Mouse (Mus musculus) right cerebral cortex, postnatal 36 days (tissue): Measurements from ENCODE around the gene Sit1.

Source experiments
- DNase-seq, 2 experiments: peaks; one replicate each; pipeline ENCODE4 v3.0.0; 2022; ENCODE audit warnings: low spot score in 2 of 2, mixed read lengths in 1 of 2

Gene Sit1

DNA sequence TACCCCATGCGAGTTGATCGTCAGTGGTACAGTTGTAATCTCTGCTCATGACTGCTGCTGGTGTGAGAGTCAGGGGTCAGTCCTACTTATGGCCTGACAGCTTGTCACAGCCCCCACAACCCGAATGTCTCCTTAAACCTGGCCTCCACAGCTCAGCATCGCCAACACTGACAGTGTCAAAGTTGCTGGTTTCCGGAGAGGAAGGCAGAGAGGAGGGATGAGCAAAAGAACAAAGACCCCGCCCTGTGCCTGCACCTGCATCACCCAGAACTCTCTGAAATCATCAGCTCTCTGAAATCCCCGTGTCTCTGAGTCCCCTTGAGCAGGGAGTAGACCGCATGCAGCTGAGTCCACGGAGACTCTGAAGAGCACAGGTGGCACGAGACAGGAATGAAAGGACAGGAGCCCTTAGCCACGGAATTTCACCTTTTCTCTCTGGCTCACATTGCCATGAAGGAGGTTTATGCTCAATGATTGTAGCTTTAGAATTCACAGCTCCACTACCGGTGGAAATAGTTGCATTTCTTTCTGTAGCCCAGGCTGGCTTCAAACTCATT lies at the start of gene Sit1:
Gene Sit1 (minus strand): TSS at position 200 of the 557 bp plus-strand sequence.
- no peak for DNase-seq

DNA sequence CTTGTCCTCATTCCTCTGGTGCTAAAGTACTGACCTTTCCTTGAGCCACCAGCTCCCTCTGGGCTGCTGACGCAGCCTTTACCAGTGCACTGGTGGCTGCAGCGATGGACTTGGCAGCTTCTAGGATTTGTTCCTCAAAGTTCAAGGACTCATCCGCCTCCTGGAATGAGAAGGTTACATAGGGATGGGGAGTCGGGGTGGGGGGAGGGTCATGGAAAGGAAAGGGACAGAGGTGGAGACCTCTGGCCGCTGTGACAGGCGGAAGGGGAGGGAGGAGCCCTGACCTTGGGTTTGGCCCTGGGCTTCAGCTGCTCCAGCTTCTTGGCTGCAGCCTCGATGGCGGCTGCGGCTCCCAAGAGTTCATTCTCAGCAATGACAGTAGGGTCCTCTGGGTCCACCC lies 49.7 kb upstream of the Sit1 start:
- no peak for DNase-seq

DNA sequence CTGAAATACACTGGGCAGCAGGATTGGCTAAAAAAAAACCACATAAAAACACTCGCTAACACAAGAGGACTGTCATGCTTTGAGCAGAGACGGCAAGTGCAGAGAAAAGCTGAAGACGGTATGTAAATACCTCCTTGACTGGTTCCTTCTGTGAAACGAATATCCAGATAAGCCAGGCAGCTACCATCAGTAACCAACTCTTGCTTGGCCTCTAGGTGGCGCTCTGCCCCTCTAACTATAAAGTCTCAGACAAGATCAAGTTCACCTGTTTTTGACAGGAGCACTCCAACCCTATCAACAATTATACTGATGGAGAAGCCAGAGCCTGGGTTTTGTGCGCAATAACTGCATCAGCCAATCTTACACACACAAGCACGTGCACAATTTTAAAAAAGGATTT lies 47.0 kb upstream of the Sit1 start:
- DNase-seq = peak; percentile 56 to 64

DNA sequence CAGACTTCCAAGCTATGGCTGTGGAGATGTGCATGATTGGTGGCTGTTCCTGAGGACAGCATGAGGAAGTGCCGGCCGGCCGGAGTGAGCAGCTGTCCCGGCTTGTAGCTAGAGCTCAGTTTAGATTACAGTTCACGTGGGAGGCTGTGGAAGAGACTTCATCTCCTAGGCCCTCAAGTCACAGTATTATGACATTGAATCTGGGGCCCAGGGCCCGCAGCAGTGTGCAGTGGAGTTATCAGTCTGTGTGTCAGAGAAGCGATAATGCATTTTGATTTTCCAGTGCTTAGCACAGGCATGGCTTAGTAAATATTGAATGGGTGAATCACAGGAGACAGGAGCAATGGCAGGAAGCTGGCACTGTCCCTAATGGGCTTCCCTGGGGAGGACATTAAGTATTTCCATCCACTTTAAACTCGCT lies 46.6 kb upstream of the Sit1 start:
- DNase-seq = no peak

DNA sequence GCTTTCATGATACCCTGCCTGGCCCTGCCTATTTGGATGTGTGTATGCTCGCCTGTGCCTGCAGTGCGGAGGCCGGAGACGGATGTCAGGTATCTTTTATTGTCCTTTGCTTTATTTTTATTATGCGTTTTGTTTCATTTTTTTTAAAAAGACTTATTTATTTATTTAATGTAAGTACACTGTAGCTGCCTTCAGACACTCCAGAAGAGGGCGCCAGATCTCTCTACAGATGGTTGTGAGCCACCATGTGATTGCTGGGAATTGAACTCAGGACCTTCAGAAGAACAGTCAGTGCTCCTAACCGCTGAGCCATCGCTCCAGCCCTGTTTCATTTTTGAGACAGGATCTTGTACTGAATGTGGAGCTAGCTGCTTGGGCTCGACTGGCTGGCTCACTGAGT lies 45.0 kb upstream of the Sit1 start:
- DNase-seq = no peak

DNA sequence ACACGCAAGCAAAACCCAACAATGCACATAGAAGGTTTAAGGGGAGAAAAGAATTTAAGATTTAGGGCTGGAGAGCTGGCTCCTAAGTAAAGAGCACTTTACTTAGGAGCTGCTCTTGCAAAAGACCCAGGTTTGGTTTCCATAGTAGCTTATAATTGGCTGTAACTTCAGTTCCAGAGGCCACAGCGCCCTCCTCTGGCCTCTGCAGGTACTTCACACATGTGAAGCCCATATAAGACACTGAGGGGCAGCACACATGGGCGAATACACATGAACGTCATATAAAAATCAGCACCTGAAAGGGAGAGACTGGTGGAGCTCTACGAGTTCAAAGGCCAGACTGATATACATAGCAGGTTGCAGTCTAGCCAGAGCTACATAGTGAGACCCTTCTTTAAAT lies 44.3 kb upstream of the Sit1 start:
- no peak for DNase-seq

DNA sequence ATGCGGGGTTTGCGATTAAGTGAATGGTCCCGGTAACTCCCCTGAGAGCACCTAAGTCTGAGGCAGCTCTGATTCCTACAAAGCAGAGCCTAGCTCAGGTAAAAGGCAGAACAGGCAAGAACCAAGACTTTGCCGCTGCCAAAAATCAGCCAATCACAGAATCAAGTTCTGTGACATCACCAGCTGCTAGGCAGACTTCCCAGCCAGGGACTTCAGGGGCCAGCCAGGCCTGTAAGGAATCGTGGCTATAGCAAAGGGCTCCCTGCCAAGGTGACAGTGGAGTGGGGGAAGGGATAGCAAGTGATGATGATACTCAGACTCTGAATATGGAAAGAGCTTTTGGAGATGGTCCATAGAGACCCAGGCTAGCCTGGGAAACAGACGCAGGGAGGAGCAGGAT lies 36.4 kb upstream of the Sit1 start:
- DNase-seq = peak; percentile 76 to 77

DNA sequence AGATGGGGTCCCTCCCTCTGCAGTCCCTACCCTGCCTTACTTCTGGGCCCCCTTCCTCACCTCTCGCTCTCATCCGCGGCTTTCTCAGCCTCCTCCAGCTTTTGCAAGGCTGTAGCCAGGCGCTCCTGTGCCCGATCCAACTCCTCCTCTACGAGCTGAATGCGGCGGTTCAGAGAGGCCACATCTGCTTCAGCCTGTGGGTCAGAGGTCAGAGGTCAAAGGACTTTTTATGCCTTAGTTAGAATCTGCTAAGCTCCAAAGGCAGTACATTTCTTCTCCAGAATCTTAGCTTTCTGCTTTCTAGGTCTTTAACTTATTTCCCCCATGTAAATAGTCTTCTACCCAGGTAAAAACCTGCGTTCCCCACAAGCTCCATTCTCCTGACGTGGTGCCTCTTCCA lies 36.0 kb upstream of the Sit1 start:
- no peak for DNase-seq

DNA sequence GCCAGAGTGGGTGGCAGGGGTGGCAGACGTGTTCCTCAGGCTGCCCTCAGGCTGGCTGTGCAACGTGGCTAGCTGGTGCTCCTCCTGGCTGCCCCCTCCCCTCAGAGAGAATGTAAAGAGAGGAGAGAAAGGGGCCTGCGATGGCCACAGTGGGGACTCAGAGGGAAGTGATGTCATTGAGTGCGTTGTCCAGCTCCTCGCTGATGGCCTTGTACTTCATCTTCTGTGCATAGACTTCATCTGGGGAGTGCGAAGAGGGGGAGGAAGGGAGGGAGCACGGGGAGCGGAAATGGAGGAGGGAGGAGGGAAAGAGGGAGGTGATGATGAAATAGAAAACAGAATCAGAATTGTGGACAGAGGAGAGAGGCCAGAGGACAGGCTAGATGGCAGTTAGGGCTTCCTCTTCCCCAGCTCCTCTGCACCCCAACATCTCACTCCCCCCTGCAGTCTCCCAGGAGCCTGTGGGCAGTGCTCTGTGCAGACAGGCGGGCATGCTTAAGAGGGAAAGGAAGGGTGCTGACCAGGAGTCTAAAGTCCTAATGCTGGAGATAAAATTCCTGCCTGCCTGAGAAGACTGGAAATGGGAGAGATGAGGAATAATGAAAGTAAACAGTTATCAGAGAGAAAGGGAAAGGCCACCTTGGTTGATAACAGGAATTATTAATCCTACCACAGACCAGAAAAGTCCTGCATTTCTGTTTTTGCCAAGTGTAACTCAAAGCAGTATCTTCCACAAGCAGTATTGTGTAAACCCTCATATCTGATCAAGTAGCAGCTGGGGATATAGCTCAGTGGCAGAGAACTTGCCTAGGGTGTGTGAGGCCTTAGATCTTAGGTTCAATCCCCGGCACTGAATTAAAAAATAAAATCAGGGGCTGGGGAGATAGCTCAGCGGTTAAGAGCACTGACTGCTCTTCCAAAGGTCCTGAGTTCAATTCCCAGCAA lies 32.5 kb upstream of the Sit1 start:
- no peak for DNase-seq

DNA sequence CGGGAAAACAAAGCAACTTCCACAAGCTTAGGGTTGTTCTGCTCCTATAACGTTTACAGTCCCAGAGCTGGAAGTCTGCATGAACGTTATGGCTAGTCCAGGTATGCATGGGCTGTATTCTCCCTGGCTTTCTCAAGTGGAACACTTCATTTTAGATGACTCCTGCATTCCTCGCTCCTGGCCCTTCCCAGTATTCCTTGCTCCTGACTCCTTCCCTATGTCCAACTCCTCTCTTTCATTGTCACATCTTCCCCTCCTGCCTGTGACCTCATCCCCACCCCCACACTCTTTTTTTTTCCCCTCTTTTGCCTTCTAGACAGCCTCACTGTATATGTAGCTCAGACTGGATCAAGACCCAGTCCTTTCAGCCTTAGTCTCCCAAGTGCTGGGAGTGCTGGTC lies 30.3 kb upstream of the Sit1 start:
- DNase-seq = no peak

DNA sequence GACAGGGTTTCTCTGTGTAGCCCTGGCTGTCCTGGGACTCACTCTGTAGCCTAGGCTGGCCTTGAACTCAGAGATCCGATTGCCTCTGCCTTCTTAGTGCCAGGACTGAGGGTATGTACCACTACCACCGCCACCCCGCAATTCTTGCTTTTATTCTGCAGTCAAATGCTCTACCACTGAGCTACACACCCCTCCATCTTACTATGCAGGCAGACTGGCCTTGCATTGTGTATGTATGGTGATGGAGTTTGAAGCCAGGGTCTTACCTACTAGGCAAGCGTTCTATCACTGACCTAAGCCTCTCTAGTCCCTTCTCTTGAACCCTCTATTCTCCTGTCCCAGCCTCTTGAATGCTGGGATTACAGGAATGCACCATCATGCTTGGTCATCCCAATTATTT lies 29.8 kb upstream of the Sit1 start:
- DNase-seq = no peak

DNA sequence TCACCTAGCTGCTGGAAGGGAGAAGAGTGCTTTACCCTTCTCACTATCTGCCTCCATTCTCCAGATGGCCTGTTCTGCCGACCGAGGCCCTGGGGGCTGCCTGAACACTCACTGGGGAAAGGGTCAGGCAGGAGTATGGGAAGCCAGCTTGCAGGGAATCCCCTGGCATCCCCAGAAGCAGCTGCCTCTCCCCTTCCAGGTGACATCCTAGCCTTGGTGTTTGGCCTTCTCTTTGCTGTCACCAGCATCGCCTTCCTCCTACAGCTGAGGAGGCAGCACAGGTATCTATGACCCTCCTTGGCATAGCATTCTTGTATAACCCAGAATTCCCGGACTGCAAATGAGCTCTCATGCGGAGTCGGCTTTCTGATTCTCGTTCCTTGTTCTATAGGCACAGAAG lies 29.1 kb upstream of the Sit1 start:
- no peak for DNase-seq

DNA sequence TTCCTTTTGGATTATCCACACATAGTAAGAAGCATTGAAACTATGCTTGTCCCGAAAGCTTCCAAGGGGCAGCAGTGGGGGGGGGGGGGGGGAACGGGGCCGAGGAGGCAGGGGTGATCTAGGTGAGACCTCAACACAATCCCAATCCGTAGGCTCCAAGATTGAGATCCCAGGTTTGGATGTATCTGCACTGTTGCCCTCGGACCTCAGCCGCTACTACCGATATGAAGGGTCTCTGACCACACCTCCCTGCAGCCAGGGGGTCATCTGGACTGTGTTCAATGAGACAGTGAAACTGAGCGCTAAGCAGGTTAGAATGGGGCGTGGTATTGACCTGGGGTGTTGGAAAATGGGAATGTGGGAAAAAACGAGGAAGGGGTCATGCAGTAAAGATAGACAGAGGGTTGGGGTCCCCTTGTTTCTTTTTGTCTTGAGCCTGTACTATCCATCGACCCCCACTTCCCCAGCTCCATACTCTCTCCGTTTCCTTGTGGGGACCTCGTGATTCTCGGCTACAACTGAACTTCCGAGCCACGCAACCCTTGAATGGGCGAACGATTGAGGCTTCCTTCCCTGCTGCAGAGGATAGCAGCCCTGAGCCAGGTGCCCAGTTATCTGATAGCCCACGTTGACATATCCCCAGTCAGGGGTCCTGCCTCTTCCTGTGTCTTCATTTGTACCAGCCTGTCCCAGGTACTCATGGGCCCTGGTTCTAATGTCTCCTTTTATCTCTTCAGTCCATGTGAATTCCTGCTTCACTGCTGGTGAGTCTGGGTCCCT lies 28.3 kb upstream of the Sit1 start:
- no peak for DNase-seq

DNA sequence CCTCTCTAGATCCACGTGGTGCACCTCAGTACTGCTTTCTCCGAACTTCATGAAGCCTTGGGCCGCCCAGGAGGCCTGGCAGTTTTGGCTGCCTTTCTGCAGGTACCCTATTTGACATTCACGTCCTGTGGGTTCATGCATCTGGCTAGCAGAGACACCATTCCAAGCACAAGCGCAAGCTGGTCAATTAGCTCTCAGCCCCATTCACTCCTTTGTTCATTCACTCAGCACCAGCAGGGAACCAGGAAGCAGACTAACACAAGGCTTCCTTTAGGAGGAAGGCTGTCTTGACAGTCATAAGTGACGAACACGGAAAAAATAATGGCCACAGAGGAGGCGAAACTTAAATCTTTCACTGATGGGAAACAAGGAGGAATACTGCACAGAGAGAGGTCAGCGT lies 25.6 kb upstream of the Sit1 start:
- DNase-seq = no peak

DNA sequence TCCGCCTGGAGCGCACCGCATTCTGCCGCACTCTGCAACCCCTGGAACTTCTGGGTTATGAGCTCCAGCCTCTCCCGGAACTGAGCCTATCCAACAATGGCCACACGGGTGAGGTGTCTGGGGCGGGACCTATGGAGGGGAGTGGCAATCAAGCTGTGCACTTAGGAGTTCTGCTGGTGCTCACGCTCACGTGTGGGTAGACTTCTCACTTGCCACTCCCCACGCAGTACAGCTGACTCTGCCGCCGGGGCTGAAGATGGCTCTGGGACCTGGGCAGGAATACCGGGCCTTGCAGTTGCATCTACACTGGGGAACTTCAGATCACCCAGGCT lies 25.1 kb upstream of the Sit1 start:
- no peak for DNase-seq

DNA sequence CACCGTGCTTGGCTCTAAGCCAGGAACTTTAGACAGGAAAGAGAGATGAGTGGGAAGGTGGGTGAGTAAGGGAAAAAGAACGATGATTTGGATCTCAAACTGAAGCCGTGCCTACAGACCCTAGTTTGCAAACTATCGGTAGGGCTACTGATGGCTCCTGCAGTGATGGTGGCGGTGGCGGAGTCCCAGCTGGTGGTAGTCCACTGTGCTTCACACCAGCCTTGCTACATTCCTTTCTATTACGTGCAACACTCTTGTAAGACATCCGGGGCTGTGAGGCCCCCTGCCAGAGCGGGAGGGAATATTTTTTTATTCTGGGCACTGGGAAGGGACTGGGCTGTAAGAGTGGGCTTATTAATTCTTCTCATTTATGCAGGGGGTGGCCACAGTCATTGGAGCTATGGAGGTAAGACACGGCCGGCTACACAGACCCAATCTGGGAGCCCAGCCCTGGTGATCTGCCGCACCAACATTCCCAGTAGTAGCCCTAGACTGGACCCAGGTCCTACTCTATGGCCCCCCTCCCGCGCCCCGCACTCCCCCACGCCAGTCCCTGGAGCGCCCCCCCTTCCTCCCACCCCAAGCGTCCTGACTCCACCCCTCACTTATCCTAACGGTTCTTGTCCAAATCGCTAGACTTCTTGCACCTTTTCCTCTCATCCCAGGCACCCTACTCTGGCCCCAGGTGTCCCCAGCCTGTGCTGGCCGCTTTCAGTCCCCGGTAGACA lies 24.6 kb upstream of the Sit1 start:
- DNase-seq = no peak

DNA sequence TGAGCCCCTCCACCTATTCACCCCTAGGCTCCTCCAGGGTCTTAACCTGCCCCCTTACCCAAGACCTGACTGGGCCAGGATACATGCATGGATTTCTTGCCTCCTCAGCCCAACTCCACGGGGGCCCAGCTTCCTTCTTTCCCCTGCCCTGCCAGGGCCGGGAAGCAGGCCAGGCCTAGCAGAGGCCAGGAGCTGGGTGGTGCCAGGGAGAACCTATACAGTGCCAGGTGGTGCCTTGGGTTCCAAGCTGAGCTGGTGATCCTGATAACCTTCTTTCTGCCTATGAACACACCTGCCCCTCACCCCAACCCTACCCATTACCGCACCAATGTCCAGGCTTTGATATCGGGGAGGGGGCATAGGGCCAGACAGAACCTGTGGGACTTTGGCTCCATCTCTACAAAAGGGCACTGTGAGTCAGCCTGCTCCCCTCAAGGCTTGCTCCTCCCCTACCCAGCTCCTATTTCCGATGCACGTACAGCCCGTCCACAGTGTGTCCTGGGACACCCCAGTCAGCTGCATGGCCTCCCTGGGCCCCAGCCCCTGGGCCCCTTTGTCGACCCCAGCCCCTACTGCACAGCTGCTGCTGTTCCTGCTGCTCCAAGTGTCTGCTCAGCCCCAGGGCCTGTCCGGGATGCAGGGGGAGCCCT lies 23.1 kb upstream of the Sit1 start, which contains the start of gene Car9:
Gene Car9 (plus strand): TSS at position 431 of the 650 bp plus-strand sequence.
- DNase-seq = no peak

DNA sequence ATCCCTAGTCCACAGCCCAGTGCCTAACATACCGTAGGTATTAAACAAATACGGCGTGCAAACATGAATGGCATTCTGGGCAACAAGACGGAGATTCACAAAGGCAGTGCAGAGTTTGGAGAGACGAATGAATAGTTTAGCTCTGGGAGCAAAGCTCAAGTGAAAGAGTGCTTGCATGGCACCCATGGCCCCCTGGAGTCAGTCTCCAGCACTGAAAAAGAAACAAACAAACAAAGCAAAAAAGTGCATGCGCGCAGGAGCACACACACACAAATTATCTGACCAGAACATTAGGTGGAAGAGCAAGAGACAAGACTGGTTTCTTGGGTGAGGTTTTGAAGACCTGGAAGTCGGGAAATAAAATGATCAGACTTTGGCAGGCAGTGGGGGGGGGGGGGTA lies 22.5 kb upstream of the Sit1 start:
- no peak for DNase-seq

DNA sequence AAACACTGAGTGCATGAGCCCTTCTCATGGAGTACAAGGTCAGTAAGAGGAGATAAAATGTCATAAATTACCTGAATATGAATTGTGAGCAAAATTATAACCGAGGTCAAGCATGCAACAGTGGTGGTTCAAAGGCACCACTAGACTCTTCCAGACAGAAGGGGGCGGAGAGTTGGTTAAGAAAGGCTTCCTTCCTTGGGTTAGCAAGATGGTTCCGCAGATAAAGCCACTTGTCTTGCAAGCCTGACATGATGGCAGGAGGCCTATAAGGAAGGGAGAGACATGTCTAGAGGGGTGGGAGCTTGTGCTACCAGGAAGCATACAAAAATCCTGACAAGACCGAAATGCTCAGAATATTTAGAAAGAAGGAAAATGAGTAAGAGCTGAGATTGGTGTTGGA lies 20.7 kb upstream of the Sit1 start:
- no peak for DNase-seq

DNA sequence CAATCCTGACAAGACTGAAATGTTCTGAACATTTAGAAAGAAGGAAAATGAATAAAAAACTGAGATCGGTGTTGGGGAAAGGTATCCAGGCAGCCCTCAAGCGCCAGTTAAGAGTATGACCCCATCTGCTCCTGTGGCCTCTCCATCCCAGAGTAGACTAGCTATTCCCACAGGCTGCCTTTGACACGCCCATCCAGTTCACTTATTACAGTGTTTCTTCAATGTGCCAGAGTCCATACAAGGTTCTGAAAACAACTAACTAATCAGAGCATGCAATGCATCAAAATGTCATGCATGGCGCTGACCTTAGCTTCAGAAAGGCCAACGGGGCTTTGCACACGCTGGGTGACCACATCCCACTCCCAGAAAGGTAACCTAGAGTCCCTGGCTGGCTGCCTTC lies 20.0 kb upstream of the Sit1 start:
- DNase-seq = no peak

DNA sequence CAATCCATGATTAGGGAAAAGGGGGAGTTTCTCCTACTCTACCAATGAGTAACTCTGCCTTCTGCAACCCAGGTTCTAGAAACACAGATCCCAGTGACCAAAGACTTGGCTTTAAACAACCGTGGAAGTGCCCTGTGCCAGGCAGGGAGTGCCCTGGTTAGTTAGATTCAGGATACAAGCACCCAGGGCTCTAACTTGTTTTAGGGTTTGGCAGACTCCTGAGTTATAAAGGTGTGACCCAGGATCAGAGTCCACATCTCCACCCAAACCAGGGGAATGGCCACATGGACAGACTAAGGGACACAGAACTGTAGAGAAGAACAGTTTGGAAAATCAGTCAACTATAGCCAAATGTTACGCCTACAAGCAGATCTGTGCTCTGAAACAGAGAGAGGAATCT lies 19.5 kb upstream of the Sit1 start:
- no peak for DNase-seq
